Mouse (Mus musculus): ENCODE measurements at regions not wholly inside any gene's neighbourhood (a gene's known extent, or its start where the extent isn't known, plus 50 kb on each side); places are given as distances from the start of the nearest gene placed in this dataset.

GRCm38 (mm10) chr4:153669070-153669469 lies 186.5 kb upstream of the Ajap1 start:
- TF ChIP-seq CTCF (IDR thresholded peaks at IDR 0.05; ENCODE audit: low read depth) (no peak), EP300 (IDR thresholded peaks at IDR 0.05; ENCODE audit: low read depth) (no peak)
- H3K4me3 ChIP-seq (ENCODE audit: low read depth, low read length) = no peak overlapping the region
- WGBS = 72% methylated on average over 4 of the region's 4 CpGs
- no peaks in the 10 kb centered on the region for H3K36me3 ChIP-seq (replicated peaks; ENCODE audit: control insufficient read depth, insufficient read depth, low read length)
- H3K4me1 ChIP-seq (ENCODE audit: control insufficient read depth, insufficient read depth) = no peaks in the 10 kb centered on the region
- no peak for ATAC-seq (ENCODE audit: insufficient read depth, low read depth)
- H3K9me3 ChIP-seq (replicated peaks; ENCODE audit: control insufficient read depth, low read length) = no peaks in the 10 kb centered on the region
- DNase-seq (ENCODE audit: low spot score) = no peak
- H3K27me3 ChIP-seq (ENCODE audit: control insufficient read depth, insufficient read depth, low read length) = no peaks in the 10 kb centered on the region
- H3K9ac ChIP-seq (replicated peaks; ENCODE audit: low read depth, low read length) = no peak overlapping the region
- no peak overlapping the region for H3K4me2 ChIP-seq (ENCODE audit: low read depth, low read length)
- no peak overlapping the region for H3K27ac ChIP-seq (ENCODE audit: low read depth)

- Histone ChIP-seq H3K4me2 (ENCODE audit: low read depth, low read length) (no peak overlapping the region), H3K27ac (ENCODE audit: low read depth) (no peak overlapping the region), H3K4me3 (ENCODE audit: low read depth, low read length) (no peak overlapping the region), H3K4me1 (ENCODE audit: control insufficient read depth, insufficient read depth) (no peaks in the 10 kb centered on the region), H3K36me3 (replicated peaks; ENCODE audit: control insufficient read depth, insufficient read depth, low read length) (no peaks in the 10 kb centered on the region), H3K27me3 (ENCODE audit: control insufficient read depth, insufficient read depth, low read length) (no peaks in the 10 kb centered on the region), H3K9ac (replicated peaks; ENCODE audit: low read depth, low read length) (no peak overlapping the region), H3K9me3 (replicated peaks; ENCODE audit: control insufficient read depth, low read length) (0 out of 2 replicates have a peak, but pooled peaks cover 2% of the 10 kb centered on the region)
- no peak for TF ChIP-seq CTCF (IDR thresholded peaks at IDR 0.05; ENCODE audit: low read depth)
- TF ChIP-seq EP300 (IDR thresholded peaks at IDR 0.05; ENCODE audit: low read depth) = no peak
- DNase-seq (ENCODE audit: low spot score) (no peak), ATAC-seq (ENCODE audit: insufficient read depth, low read depth) (no peak)
- WGBS = 71% methylated on average over 13 of the region's 13 CpGs
Measured at GRCm38 (mm10) chr4:153670216-153670615, 187.6 kb upstream of the Ajap1 start.

- Histone ChIP-seq H3K36me3 (replicated peaks; ENCODE audit: control insufficient read depth, insufficient read depth, low read length) (no peaks in the 10 kb centered on the region), H3K4me1 (ENCODE audit: control insufficient read depth, insufficient read depth) (no peaks in the 10 kb centered on the region), H3K4me2 (ENCODE audit: low read depth, low read length) (no peak overlapping the region), H3K9me3 (replicated peaks; ENCODE audit: control insufficient read depth, low read length) (0 out of 2 replicates have a peak, but pooled peaks cover 4% of the 10 kb centered on the region), H3K27me3 (ENCODE audit: control insufficient read depth, insufficient read depth, low read length) (no peaks in the 10 kb centered on the region), H3K4me3 (ENCODE audit: low read depth, low read length) (no peak overlapping the region), H3K9ac (replicated peaks; ENCODE audit: low read depth, low read length) (no peak overlapping the region), H3K27ac (ENCODE audit: low read depth) (no peak overlapping the region)
- WGBS = 78% methylated on average over 2 of the region's 2 CpGs
- no peak for ATAC-seq (ENCODE audit: insufficient read depth, low read depth)
- DNase-seq (ENCODE audit: low spot score) = no peak
- TF ChIP-seq CTCF (IDR thresholded peaks at IDR 0.05; ENCODE audit: low read depth) (no peak), EP300 (IDR thresholded peaks at IDR 0.05; ENCODE audit: low read depth) (no peak)
Measured at GRCm38 (mm10) chr4:153675431-153675830, 192.8 kb upstream of the Ajap1 start.

- no peak overlapping the region for H3K27ac ChIP-seq (ENCODE audit: low read depth)
- no peak overlapping the region for H3K9ac ChIP-seq (replicated peaks; ENCODE audit: low read depth, low read length)
- 29% methylated on average over 12 of the region's 12 CpGs for WGBS
- no peak for TF ChIP-seq EP300 (IDR thresholded peaks at IDR 0.05; ENCODE audit: low read depth)
- TF ChIP-seq CTCF (IDR thresholded peaks at IDR 0.05; ENCODE audit: low read depth) = no peak
- H3K4me1 ChIP-seq (ENCODE audit: control insufficient read depth, insufficient read depth) = no peaks in the 10 kb centered on the region
- H3K36me3 ChIP-seq (replicated peaks; ENCODE audit: control insufficient read depth, insufficient read depth, low read length) = no peaks in the 10 kb centered on the region
- no peak overlapping the region for H3K4me2 ChIP-seq (ENCODE audit: low read depth, low read length)
- H3K4me3 ChIP-seq (ENCODE audit: low read depth, low read length) = no peak overlapping the region
- 0 out of 2 replicates have a peak, but pooled peaks cover 4% of the 10 kb centered on the region for H3K9me3 ChIP-seq (replicated peaks; ENCODE audit: control insufficient read depth, low read length)
- H3K27me3 ChIP-seq (ENCODE audit: control insufficient read depth, insufficient read depth, low read length) = no peaks in the 10 kb centered on the region
- DNase-seq (ENCODE audit: low spot score) = no peak
- no peak for ATAC-seq (ENCODE audit: insufficient read depth, low read depth)
Measured at GRCm38 (mm10) chr4:153679151-153679550, 196.5 kb upstream of the Ajap1 start.

GRCm38 (mm10) chr4:153688441-153688840 lies 205.8 kb upstream of the Ajap1 start:
- ATAC-seq (ENCODE audit: insufficient read depth, low read depth) = no peak
- WGBS = 57% methylated on average over 8 of the region's 8 CpGs

GRCm38 (mm10) chr4:153693881-153694280 lies 211.3 kb upstream of the Ajap1 start:
- no peaks in the 10 kb centered on the region for H3K9me3 ChIP-seq (replicated peaks; ENCODE audit: control insufficient read depth, low read length)

More at GRCm38 (mm10) chr4:153688441-153688840, 205.8 kb upstream of the Ajap1 start:
- Histone ChIP-seq H3K9ac (replicated peaks; ENCODE audit: low read depth, low read length) (no peak overlapping the region), H3K9me3 (replicated peaks; ENCODE audit: control insufficient read depth, low read length) (no peaks in the 10 kb centered on the region), H3K4me2 (ENCODE audit: low read depth, low read length) (no peak overlapping the region), H3K36me3 (replicated peaks; ENCODE audit: control insufficient read depth, insufficient read depth, low read length) (no peaks in the 10 kb centered on the region), H3K27ac (ENCODE audit: low read depth) (no peak overlapping the region), H3K4me1 (ENCODE audit: control insufficient read depth, insufficient read depth) (no peaks in the 10 kb centered on the region), H3K4me3 (ENCODE audit: low read depth, low read length) (no peak overlapping the region), H3K27me3 (ENCODE audit: control insufficient read depth, insufficient read depth, low read length) (no peaks in the 10 kb centered on the region)
- no peak for TF ChIP-seq CTCF (IDR thresholded peaks at IDR 0.05; ENCODE audit: low read depth)
- TF ChIP-seq EP300 (IDR thresholded peaks at IDR 0.05; ENCODE audit: low read depth) = no peak
- DNase-seq (ENCODE audit: low spot score) = no peak

More at GRCm38 (mm10) chr4:153693881-153694280, 211.3 kb upstream of the Ajap1 start:
- Histone ChIP-seq H3K4me2 (ENCODE audit: low read depth, low read length) (no peak overlapping the region), H3K4me1 (ENCODE audit: control insufficient read depth, insufficient read depth) (no peaks in the 10 kb centered on the region), H3K27me3 (ENCODE audit: control insufficient read depth, insufficient read depth, low read length) (no peaks in the 10 kb centered on the region), H3K27ac (ENCODE audit: low read depth) (no peak overlapping the region), H3K9ac (replicated peaks; ENCODE audit: low read depth, low read length) (no peak overlapping the region), H3K36me3 (replicated peaks; ENCODE audit: control insufficient read depth, insufficient read depth, low read length) (no peaks in the 10 kb centered on the region), H3K4me3 (ENCODE audit: low read depth, low read length) (no peak overlapping the region)
- TF ChIP-seq CTCF (IDR thresholded peaks at IDR 0.05; ENCODE audit: low read depth) (no peak), EP300 (IDR thresholded peaks at IDR 0.05; ENCODE audit: low read depth) (no peak)
- DNase-seq (ENCODE audit: low spot score) (no peak), ATAC-seq (ENCODE audit: insufficient read depth, low read depth) (no peak)
- WGBS = 67% methylated on average over 12 of the region's 12 CpGs
